Mouse (Mus musculus) gastrocnemius, postnatal 25 days (tissue): Measurements from ENCODE around the gene Mctp1. TPM values are rescaled to one million over a fixed set of nuclear protein-coding genes. Genes with fewer than 3 reads are reported as not detected.
"Not testable (repeated sequence)": the region's sequence is repeated elsewhere in the genome, so short reads cannot be mapped to it uniquely, and the experiment has no call there.

Experiments used
- DNase-seq: peaks from one replicate; pipeline ENCODE4 v3.0.0; 2022
- total RNA-seq, 2 experiments: library from RNA; stranded (reverse); gene quantifications; 1 replicate in 1 of 2; 2 replicates in 1 of 2; pipeline ENCODE4 v1.2.3; 2021

Mctp1 gene
- total RNA-seq, 2 experiments from 2014 or later: 0.86 to 1.0 TPM

GRCm38 (mm10) chr13:76482998-76483397 is 98.7 kb downstream of the Mctp1 start:
- no peak for DNase-seq

GRCm38 (mm10) chr13:76484086-76484709 is 99.9 kb downstream of the Mctp1 start:
- DNase-seq: no peak

GRCm38 (mm10) chr13:76515896-76516295 is 131.6 kb downstream of the Mctp1 start:
- no peak for DNase-seq

GRCm38 (mm10) chr13:76523170-76523569 is 138.8 kb downstream of the Mctp1 start:
- DNase-seq: no peak

- DNase-seq: no peak
These were observed 143.0 kb downstream of the Mctp1 start for GRCm38 (mm10) chr13:76527326-76527725.

- DNase-seq: no peak
These were observed 143.4 kb downstream of the Mctp1 start for GRCm38 (mm10) chr13:76527751-76528150.

DNA sequence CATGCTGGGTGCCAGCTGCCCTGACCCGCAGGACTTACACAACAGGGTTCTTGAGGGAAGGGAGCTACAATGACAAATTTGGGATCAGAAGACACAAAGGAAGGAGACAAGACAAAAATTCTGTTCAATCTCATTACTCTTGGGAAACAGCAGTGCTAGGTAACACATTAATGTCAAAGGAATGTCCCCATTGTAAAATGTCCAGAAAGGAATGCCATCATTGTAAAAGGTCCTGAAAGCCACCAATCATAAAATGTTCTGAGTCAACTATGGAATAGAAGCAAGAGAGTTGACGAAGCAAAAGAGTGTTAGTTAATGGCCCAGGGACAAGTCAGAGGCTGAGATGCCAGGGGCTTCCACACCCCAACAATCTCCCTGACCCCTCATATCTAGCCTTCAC is 145.6 kb downstream of the Mctp1 start:
- no peak for DNase-seq

- no peak for DNase-seq
These were observed 146.7 kb downstream of the Mctp1 start for GRCm38 (mm10) chr13:76530867-76531504.

DNA sequence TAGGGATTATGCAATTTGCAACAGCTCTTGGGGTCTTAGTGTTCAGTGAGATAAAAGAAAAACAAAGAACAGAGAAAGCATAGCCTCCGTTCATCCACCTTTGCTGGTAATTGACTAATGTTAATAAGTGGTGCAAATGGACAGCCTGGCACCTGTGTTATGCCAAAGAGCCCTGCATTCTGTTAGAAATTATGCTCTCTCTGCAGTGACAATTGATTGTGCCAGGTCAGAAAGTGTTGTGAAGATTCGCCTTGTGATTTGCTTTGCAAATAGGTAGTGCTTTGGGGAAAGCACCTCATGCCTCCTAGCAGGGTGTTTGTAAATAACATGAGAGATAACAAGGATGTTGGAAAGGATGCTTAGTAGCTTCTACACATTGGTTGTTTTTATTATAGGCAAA is 163.5 kb downstream of the Mctp1 start:
- DNase-seq: no peak

GRCm38 (mm10) chr13:76560918-76561317 is 176.6 kb downstream of the Mctp1 start:
- DNase-seq: no peak

- DNase-seq: no peak
These were observed 177.3 kb downstream of the Mctp1 start for GRCm38 (mm10) chr13:76561594-76561993.

DNA sequence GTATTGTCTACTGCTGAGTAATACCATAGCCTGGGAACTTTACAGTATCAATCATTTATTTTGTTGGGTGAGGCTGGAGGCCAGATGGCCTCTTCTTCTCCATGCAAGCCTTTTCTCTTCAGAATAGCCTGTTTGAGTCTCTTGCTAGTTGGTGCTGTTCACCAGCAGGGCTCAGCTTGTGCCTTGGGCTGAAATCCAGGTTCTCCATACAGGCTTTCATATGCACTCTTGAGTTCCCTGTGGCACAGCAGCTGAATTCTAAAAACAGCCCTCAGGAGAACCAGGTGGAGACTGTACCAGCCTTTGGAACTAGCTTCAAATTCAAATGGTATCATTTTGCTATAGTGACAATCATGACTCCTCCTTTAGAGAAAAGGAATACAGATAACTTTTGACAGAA is 179.7 kb downstream of the Mctp1 start:
- no peak for DNase-seq

DNA sequence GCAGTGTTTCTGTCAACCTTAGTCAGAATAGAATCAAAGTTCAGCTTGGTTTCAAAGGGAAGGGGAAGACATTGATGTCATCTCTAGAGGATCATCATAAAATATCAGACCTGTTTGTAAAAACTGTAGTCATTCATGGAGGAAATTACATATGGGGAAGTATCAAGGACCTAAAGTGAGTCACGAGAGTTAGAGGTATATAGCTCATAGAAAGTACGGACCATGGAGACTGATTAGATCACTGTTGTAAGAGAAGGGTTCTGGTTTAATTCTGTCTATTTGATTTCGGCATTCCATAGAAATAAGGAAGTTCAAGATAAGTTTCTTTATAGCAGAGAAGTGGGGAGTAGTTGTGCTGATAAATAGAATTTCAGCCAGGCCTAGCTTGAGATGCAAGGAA is 181.7 kb downstream of the Mctp1 start:
- no peak for DNase-seq

- no peak for DNase-seq
These were observed 183.1 kb downstream of the Mctp1 start for GRCm38 (mm10) chr13:76567448-76567847.

- no peak for DNase-seq
These were observed 184.4 kb downstream of the Mctp1 start for GRCm38 (mm10) chr13:76568569-76569211.

DNA sequence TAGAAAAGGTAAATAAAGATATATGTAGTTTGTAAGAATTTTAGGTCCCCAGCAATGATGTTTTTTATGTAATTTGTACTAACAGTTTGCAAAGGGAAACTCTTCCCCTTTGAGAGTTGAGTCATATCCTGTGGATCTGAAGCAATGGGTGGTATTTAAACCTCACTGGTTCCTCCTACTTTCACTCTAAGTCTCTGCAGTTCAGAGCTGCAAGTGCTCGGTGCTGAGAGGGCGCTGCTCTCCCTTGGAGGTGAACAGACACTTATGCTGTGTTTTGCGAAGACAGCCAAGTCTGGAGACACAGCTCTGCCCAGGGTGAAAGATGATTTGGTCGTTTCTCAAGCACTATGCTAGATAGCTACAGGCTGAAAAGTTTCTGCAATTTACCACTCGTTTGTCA is 195.1 kb downstream of the Mctp1 start:
- no peak for DNase-seq

GRCm38 (mm10) chr13:76585447-76585846 is 201.1 kb downstream of the Mctp1 start:
- no peak for DNase-seq

DNA sequence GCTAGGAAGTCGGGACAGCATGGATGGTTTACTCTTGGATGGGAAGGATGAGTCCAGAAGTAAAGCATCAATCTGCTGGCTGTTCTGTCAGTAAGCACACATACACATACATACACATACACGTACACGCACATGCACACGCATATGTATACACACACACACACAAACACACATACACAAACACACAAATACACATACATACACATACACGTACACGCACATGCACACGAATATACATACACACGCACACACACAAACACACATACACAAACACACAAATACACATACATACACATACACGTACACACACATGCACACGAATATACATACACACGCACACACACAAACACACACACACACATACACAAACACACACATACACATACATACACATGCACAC is 206.4 kb downstream of the Mctp1 start:
- not testable (repeated sequence) for DNase-seq

DNA sequence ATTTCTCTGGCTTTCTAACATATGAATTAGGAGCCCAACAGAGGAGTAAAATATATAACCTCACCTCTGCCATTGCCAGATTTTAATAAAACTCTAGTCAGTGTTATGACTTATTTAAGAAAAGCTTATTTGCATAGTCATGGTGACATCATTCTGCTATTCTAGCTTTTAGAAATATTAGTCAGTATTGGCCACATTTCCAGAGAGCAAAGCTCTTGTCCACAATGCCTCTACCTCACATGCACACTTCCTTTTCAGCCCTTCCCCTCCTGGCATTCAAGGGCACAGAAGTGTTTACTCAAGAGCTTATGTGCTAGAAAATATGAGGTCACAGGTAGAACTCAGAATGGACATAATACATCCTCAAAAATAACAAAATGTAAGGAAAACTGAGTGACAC is 206.9 kb downstream of the Mctp1 start:
- no peak for DNase-seq

- no peak for DNase-seq
These were observed 207.4 kb downstream of the Mctp1 start for GRCm38 (mm10) chr13:76591692-76592091.

DNA sequence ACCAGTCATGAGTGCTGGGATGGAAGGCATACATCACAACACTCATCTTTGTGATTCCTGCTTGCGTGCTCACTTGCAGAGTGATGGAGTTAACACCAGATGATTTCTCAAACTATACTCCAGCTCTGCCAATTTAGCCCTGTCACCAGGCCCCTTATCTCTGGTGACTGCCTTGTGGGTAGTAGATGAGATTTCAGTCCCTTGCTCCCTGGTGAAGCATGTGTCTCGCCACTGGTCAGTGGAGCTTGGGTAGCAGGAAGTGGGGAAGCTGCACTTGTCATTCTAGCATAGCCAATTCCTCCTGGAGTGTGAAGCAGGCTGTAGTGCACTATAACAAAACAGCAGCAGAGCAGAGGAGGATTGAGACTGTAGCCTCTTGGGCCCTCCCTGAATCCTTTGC is 208.6 kb downstream of the Mctp1 start:
- no peak for DNase-seq

DNA sequence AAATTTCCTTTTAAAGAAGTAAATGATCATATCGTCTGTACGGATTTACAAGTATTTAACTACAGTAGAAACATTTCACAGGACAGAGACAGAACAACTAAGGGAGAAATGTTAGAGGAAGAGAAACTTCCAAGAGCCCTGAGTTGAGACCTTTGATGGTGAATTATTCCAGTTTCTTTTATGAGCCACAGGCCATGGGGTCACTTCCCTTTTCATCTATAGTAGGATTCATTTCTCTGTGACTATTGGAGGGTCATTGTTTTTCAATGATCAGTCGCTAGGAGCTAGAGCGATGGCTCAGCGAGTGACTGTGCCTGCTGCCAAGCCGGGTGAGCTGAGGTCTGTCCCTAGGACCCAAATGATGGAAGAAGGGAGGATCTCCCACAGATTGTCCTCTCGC is 212.7 kb downstream of the Mctp1 start:
- no peak for DNase-seq

DNA sequence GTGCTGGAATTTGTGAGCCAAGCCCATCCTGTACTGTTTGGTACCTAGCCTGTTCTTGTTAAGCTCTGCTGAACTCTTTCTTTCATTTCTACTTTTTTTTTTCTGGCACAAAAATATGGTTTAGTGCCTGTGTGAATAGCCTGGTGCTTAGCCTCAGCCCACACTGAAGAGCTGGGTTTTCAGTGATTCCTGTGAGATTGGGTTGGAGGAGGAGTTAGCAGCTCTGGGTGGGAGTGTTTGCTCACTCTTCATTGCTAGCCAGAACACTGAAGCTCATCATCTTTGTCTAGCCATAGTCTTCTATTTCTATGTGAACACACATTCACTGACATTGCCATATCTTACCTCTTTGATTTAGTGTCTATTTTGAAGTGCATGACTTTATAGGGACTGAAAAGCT is 225.1 kb downstream of the Mctp1 start:
- no peak for DNase-seq

GRCm38 (mm10) chr13:76611499-76611898 is 227.2 kb downstream of the Mctp1 start:
- DNase-seq: no peak
